Mouse (Mus musculus): Measurements from ENCODE around the gene Aldh6a1. TPM values are rescaled to one million over a fixed set of nuclear protein-coding genes. Genes with fewer than 3 reads are reported as not detected.

Aldh6a1 gene
- total RNA-seq, 2 experiments from 2014 or later, result 93.1 to 128 TPM

DNA sequence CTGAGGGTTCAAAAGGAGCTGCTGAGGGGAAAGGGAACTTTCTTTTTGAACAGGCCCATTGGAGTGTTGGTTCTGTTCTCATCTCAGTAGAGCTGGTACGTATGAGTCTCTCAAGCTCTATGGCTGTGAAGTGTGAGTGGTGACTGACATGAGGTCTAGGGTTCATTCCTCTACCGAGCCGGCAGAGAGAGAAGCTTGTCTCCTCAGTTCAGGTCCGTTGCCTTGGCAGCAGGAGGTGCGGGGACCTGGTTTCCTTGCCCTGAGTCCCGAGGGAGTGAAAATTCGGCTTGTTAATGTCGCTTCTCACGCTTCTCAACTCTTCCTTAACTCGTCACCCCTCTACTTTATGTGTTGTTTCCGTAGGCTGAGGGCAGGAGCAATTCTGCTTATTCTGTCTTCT is 997 bp upstream of the Aldh6a1 start:
- no peak for TF ChIP-seq CTCF (IDR thresholded peaks at IDR 0.05)
- peak overlapping the region; percentile 99 for H3K27ac ChIP-seq
- peak overlapping the region; percentile 97 for H3K4me3 ChIP-seq
- no peak for DNase-seq
- intact Hi-C loops (cut with DNase I), result loop anchor here (2.0 kb wide), 1 partner anchor 43 kb away; the partner anchor contains the start of genes Bbof1 and Entpd5

DNA sequence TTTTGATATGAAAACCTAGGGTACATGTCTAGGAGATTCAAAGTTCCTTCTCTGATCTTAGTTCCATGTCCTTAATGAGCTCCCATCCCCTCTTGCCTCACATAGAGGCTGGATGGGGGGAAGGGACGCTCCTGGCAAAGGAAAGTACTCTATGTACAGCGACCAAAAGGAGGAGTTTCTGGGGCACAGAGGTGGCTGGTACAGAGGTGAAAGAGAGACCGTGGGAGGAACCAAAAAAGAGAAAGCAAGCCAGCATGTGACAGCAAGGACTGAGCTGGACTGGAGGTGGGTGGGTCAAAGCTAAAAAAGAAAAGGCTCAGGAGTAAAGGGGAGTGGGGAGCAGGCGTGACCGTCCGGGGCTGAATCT is 470 bp downstream of the Aldh6a1 start:
- TF ChIP-seq CTCF (IDR thresholded peaks at IDR 0.05), result no peak
- H3K4me3 ChIP-seq, result peak overlapping the region; percentile 97
- no peak for DNase-seq
- intact Hi-C loops (cut with DNase I), result loop anchor here (2.0 kb wide), 1 partner anchor 42 kb away; the partner anchor contains the start of genes Bbof1 and Entpd5
- peak overlapping the region; percentile 99 for H3K27ac ChIP-seq

DNA sequence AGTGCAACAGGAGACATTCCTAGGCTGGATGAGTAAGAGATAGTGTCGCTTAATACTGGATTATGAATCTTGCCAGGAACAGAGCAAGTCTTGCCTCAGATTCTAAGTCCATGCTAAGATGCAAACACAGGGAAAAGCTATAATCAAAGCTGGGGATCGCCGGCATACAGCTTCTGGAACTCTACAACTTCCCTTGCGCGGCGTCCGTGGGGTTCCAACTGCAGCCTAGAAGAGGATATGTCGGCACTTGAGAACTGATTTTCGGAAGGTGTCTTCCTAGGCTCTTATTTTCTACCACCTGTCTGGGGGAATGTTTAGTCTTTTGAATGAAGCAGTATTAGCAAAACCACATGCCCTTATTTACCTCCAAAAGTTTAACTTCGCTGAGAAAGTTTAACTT is 917 bp downstream of the Aldh6a1 start:
- TF ChIP-seq CTCF (IDR thresholded peaks at IDR 0.05), result no peak
- no peak for DNase-seq
- intact Hi-C loops (cut with DNase I), result loop anchor here (2.0 kb wide), 1 partner anchor 41 kb away; the partner anchor contains the start of genes Bbof1 and Entpd5
- H3K4me3 ChIP-seq, result peak overlapping the region; percentile 97
- H3K27ac ChIP-seq, result peak overlapping the region; percentile 99

DNA sequence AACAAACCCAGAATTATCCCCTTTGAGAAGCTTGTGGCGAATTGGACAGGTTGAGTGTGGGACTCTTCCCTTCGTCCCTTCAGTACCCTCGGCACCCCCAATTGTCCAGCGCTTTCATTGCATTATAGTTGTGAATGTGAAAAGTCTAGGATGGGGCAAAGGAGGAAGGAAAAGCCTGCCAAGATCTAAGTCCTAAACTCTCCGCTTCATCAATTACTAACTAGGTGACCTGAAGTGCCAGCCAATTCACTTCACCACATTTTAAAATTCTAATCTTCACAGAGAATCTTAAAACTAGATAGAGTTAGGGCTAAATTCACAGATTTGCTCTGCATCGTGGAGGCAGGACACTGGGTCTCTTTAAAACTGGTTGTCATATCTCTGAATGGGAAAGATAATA is 2.6 kb downstream of the Aldh6a1 start:
- intact Hi-C loops (cut with DNase I), result no loop called here
- no peak overlapping the region for H3K27ac ChIP-seq
- DNase-seq, result no peak
- H3K4me3 ChIP-seq, result no peak overlapping the region
- TF ChIP-seq CTCF (IDR thresholded peaks at IDR 0.05), result no peak

DNA sequence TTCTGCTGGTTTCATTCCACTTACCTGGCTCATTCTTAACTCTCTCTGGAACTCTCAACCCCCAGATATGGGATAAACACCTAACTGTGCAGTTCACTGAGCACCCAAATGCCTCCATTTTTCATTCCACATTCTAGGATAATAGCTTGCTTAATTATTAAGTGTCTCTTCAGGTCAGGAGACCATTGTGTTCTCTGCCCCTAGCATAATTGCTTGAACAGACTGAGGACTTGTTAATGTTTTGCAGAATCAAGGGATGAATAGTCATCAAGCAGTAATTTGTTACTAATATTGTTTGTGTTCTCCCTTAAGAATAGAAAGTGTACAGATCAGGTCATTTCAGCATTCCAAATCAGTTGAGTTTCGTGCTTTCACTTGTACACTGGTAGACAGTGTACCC is 3.4 kb downstream of the Aldh6a1 start:
- no peak for TF ChIP-seq CTCF (IDR thresholded peaks at IDR 0.05)
- intact Hi-C loops (cut with DNase I), result no loop called here
- no peak overlapping the region for H3K4me3 ChIP-seq
- DNase-seq, result no peak
- H3K27ac ChIP-seq, result no peak overlapping the region

DNA sequence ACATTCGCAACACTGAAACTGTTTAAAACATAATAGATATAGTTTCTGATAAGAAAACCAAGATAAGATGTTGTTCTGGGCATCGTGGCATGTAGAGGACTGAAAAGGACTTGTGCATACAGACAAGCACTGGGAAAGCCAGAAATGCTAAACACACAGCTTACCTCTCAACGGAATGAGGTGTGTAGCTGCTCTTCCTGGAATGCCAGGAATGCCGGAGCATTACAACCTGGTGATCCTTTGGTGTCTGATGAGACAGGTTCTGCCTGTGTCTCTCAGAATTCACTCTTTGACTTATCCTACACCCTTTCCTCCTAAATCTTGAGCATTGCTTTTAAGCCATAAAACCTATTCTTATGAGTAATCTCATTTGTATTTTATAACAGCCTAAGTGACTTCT is 8.3 kb downstream of the Aldh6a1 start:
- Histone ChIP-seq H3K27ac (no peak overlapping the region), H3K4me3 (no peak overlapping the region)
- no peak for TF ChIP-seq CTCF (IDR thresholded peaks at IDR 0.05)
- intact Hi-C loops (cut with DNase I), result no loop called here
- no peak for DNase-seq

DNA sequence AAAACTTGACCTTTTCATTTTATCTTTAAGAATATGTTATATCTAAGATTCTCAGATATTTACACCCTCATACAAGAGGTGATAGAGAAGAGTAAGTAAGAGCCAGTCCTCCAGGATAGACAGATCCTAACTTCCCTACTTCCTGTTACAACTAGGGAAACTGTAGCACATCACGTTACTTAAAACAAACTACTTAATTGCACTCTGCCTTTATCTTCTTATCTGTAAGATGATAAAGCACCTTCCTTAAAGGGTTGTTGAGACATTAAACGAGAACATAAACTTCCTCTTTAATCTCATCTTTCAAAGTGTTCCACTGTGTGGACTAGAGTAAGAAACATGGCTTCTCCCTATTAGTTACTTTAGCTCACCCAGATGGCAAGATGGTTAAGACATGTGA is 12.1 kb downstream of the Aldh6a1 start:
- no peak for DNase-seq
- intact Hi-C loops (cut with DNase I), result no loop called here
- Histone ChIP-seq H3K4me3 (no peak overlapping the region), H3K27ac (no peak overlapping the region)
- TF ChIP-seq CTCF (IDR thresholded peaks at IDR 0.05), result no peak

DNA sequence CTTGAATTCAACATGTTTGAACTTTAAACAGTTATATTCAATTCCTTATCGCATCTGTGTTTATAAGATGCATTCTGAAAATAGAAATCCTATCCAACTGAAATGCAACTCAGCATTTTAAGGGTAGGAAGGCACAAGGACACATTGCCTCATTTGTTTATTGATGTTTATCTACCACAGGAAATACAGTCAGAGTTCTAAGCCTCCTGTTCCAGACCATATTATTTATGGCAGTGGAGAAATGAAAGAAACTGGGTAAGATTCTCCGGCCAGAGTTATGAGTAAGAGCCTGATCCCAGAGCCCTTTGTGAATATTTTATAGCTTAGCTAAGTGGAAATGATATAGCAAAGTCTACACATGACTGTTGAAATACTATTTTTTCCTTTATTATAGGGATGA is 21.0 kb downstream of the Aldh6a1 start:
- H3K27ac ChIP-seq, result no peak overlapping the region
- intact Hi-C loops (cut with DNase I), result no loop called here
- TF ChIP-seq CTCF (IDR thresholded peaks at IDR 0.05), result no peak

DNA sequence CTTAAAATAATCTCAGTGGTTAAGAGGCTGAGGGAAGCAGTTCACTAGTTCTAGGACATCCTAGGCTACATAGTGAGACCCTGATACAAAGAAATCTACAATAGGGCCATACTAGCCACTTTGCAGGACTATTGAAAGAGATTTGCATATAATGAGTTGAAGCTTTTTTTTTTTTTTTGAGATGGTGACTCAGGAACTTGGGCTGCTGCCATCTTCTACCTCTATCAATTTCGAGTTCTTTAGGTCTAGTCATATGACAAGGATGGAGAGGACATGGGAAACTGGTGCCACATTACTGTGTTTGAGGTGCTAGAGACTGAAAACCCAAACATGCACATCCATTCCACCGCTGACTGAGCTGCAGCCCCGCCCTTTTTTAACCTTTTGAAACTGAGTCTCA is 26.8 kb downstream of the Aldh6a1 start:
- H3K27ac ChIP-seq, result no peak overlapping the region
- no peak overlapping the region for H3K4me3 ChIP-seq
- intact Hi-C loops (cut with DNase I), result no loop called here
- no peak for DNase-seq
- TF ChIP-seq CTCF (IDR thresholded peaks at IDR 0.05), result no peak

More for the DNA sequence above, 21.0 kb downstream of the Aldh6a1 start:
- H3K4me3 ChIP-seq, result no peak overlapping the region
- DNase-seq, result no peak

DNA sequence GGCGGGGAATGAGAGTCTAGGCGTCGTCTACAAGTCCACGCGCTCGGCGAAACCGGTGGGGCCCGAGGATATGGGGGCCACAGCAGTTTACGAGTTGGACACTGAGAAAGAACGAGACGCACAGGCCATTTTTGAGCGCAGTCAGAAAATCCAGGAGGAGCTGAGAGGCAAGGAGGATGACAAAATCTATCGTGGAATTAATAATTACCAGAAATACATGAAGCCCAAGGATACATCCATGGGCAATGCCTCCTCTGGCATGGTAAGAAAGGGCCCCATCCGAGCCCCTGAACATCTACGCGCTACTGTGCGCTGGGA is 33.2 kb downstream of the Aldh6a1 start:
- intact Hi-C loops (cut with DNase I), result no loop called here

DNA sequence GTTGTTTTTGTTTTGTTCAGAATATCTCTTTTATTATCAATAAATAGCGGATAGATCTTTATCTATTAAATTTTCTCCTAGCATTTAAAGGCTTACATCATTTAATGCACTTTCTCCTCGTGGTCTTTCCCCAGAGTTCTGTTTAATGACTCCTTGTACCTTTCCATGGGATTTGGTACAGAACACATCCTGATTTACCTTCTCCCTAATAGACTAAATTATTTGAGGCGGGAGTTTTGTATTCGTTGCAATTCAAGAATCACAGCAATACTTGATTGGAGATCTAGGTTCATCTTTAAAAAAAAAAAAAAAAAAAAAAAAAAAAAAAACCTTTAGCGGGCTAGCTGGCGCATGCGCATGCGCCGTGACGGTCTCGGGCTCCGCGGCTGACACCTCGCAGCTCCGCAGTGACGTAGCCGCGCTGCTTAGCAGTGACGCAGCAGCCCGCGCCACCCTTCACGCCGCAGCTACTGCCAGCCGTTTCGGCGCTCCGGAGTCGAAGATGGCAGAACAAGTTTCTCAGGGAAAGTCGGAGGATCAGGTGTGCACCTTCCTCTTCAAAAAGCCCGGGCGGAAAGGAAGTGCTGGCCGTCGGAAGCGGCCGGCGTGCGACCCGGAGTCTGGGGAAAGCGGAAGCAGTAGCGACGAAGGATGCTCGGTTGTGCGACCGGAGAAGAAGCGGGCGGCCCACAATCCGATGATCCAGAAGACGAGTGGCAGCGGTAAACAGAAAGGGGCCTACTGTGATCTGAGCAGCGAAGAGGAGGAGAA is 33.8 kb downstream of the Aldh6a1 start, which contains the start of gene Rnf113a2:
Gene Rnf113a2, plus strand, starts transcription at position 363 of the 771 bp plus-strand sequence.
- H3K27ac ChIP-seq, result peak within 1 kb of the TSS; percentile 88
- peak within 1 kb of the TSS; percentile 77 for H3K4me3 ChIP-seq
- intact Hi-C loops (cut with DNase I), result no loop called here
- DNase-seq, result peak; percentile 91
- no peak for TF ChIP-seq CTCF (IDR thresholded peaks at IDR 0.05)

More for the DNA sequence above, 33.2 kb downstream of the Aldh6a1 start:
- DNase-seq, result no peak
- H3K27ac ChIP-seq, result peak overlapping the region; percentile 88
- TF ChIP-seq CTCF (IDR thresholded peaks at IDR 0.05), result no peak
- peak overlapping the region; percentile 77 for H3K4me3 ChIP-seq

DNA sequence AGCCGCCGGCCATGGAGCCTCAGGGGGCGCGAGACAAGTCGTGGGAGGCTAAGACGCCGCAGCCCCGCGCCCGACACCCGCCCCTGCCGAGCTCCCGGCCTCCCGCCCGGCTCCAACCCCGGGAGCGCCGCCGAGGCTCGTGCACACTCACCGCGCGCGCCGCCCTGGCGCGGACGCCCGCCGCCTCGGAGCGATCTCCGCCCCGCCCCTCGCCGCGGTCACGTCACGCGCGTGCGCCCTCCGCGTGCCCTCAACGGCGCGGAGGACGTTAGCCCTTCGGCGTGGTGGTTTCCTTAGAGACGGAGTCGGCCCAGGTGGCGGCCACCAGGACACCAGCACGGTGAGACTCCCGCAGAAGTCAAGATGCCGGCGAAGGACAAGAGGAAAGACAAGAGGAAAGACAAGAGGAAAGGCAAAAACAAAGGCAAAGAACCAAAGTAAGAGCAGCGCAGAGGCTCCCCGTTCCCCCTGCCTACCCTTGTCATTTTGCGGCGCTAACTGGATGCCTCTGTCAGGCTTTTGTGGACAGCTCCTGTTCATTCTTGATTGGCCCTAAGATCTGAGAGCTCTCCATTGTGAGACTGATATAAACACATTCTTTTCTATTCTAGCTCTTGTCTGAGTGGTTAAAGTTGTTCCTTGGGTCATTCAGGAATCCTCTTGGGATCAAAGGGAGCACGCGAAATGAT is 41.8 kb downstream of the Aldh6a1 start, which contains the start of the genes Entpd5 and Bbof1:
Gene Entpd5, minus strand, starts transcription at position 211 of the 689 bp plus-strand sequence.
Gene Bbof1, plus strand, starts transcription at position 253 of the 689 bp plus-strand sequence.
- Histone ChIP-seq H3K4me3 (peak within 1 kb of the TSS; percentile 73), H3K27ac (peak within 1 kb of the TSS; percentile 92)
- intact Hi-C loops (cut with DNase I), result loop anchor here (2.0 kb wide), 1 partner anchor 42 kb away; the partner anchor contains the start of genes Aldh6a1 and Lin52
- no peak for TF ChIP-seq CTCF (IDR thresholded peaks at IDR 0.05)
- DNase-seq, result peak; percentile 95
